Mouse (Mus musculus): ENCODE data around the gene Sptbn4. TPM values are rescaled to one million over a fixed set of nuclear protein-coding genes. Genes with fewer than 3 reads are reported as not detected.

Sptbn4 gene
- total RNA-seq, 2 experiments from 2014 or later, result 0.03 TPM; not detected in 1

- no peak for DNase-seq
- intact Hi-C loops (cut with DNase I), result no loop called here
Measured at GRCm38 (mm10) chr7:27440014-27440413, 7.5 kb downstream of the Sptbn4 start.

GRCm38 (mm10) chr7:27437544-27437943 lies 9.9 kb downstream of the Sptbn4 start:
- intact Hi-C loops (cut with DNase I), result no loop called here
- DNase-seq, result no peak

- no peak for DNase-seq
- intact Hi-C loops (cut with DNase I), result no loop called here
Measured at GRCm38 (mm10) chr7:27433794-27434193, 13.7 kb downstream of the Sptbn4 start.

GRCm38 (mm10) chr7:27433349-27433748 lies 14.1 kb downstream of the Sptbn4 start:
- DNase-seq, result no peak
- intact Hi-C loops (cut with DNase I), result no loop called here

- intact Hi-C loops (cut with DNase I), result no loop called here
- DNase-seq, result no peak
Measured at GRCm38 (mm10) chr7:27429135-27429534, 18.4 kb downstream of the Sptbn4 start.

GRCm38 (mm10) chr7:27428002-27428401 lies 19.5 kb downstream of the Sptbn4 start:
- no peak for DNase-seq
- intact Hi-C loops (cut with DNase I), result no loop called here

GRCm38 (mm10) chr7:27427387-27427786 lies 20.1 kb downstream of the Sptbn4 start:
- intact Hi-C loops (cut with DNase I), result no loop called here
- no peak for DNase-seq

GRCm38 (mm10) chr7:27423556-27424326 lies 23.7 kb downstream of the Sptbn4 start:
- no peak for DNase-seq
- intact Hi-C loops (cut with DNase I), result no loop called here

GRCm38 (mm10) chr7:27419101-27419500 lies 28.4 kb downstream of the Sptbn4 start:
- intact Hi-C loops (cut with DNase I), result no loop called here
- DNase-seq, result no peak

GRCm38 (mm10) chr7:27417151-27417550 lies 30.3 kb downstream of the Sptbn4 start:
- DNase-seq, result no peak
- intact Hi-C loops (cut with DNase I), result no loop called here

GRCm38 (mm10) chr7:27408379-27409176 lies 38.9 kb downstream of the Sptbn4 start:
- intact Hi-C loops (cut with DNase I), result no loop called here
- DNase-seq, result peak; percentile 50 to 53

- no peak for DNase-seq
- intact Hi-C loops (cut with DNase I), result no loop called here
Measured at GRCm38 (mm10) chr7:27407816-27408215, 39.7 kb downstream of the Sptbn4 start.

- no peak for DNase-seq
- intact Hi-C loops (cut with DNase I), result no loop called here
Measured at GRCm38 (mm10) chr7:27406481-27406880, 41.0 kb downstream of the Sptbn4 start.

- intact Hi-C loops (cut with DNase I), result no loop called here
Measured at GRCm38 (mm10) chr7:27404203-27404942, 43.1 kb downstream of the Sptbn4 start.

GRCm38 (mm10) chr7:27402675-27403074 lies 44.8 kb downstream of the Sptbn4 start:
- intact Hi-C loops (cut with DNase I), result no loop called here
- DNase-seq, result peak; percentile 27 to 45

More at GRCm38 (mm10) chr7:27404203-27404942, 43.1 kb downstream of the Sptbn4 start:
- DNase-seq, result no peak

GRCm38 (mm10) chr7:27400545-27400944 lies 46.9 kb downstream of the Sptbn4 start:
- no peak for DNase-seq
- intact Hi-C loops (cut with DNase I), result no loop called here

GRCm38 (mm10) chr7:27397048-27397949 lies 50.2 kb downstream of the Sptbn4 start:
- DNase-seq, result no peak
- intact Hi-C loops (cut with DNase I), result no loop called here

- DNase-seq, result no peak
- intact Hi-C loops (cut with DNase I), result no loop called here
Measured at GRCm38 (mm10) chr7:27396184-27397047, 51.1 kb downstream of the Sptbn4 start.

Measured in gastrocnemius, postnatal 36 days (tissue).